Mouse (Mus musculus) midbrain, embryonic 12.5 days (tissue): ENCODE measurements around the gene Mettl23. TPM values are rescaled to one million over a fixed set of nuclear protein-coding genes. Genes with fewer than 3 reads are reported as not detected.
"Not testable (repeated sequence)": the region's sequence is repeated elsewhere in the genome, so short reads cannot be mapped to it uniquely, and the experiment has no call there.

ENCODE experiments used
- ATAC-seq: fragments of 200-750 bp; cut with Nextera tagmentation; 2 replicates; pipeline ENCODE4 v1.8.0; 2017; ENCODE audit warnings: low read depth, moderate TSS enrichment, moderate library complexity; ENCODE audit not compliant: low FRiP score
- H3K27ac ChIP-seq: fragments of 300-500 bp; sonication (generic); replicated peaks from 2 replicates; pipeline ENCODE4 v1.5.1; 2016; ENCODE audit warnings: mild to moderate bottlenecking
- H3K27me3 ChIP-seq: fragments of 300-500 bp; sonication (generic); 2 replicates; pipeline ENCODE4 v1.6.1; 2016; ENCODE audit warnings: mild to moderate bottlenecking
- H3K36me3 ChIP-seq: fragments of 300-500 bp; sonication (generic); 2 replicates; pipeline ENCODE4 v1.6.1; 2016
- H3K4me1 ChIP-seq: fragments of 300-500 bp; sonication (generic); 2 replicates; pipeline ENCODE4 v1.6.1; 2016
- H3K4me2 ChIP-seq: fragments of 300-500 bp; sonication (generic); replicated peaks from 2 replicates; pipeline ENCODE4 v1.6.1; 2016; ENCODE audit warnings: mild to moderate bottlenecking, moderate library complexity
- H3K4me3 ChIP-seq: fragments of 300-500 bp; sonication (generic); 2 replicates; pipeline ENCODE4 v1.5.1; 2016; ENCODE audit warnings: mild to moderate bottlenecking
- H3K9ac ChIP-seq: fragments of 300-500 bp; sonication (generic); replicated peaks from 2 replicates; pipeline ENCODE4 v1.6.1; 2016; ENCODE audit warnings: mild to moderate bottlenecking, moderate library complexity
- H3K9me3 ChIP-seq: fragments of 300-500 bp; sonication (generic); 2 replicates; pipeline ENCODE4 v1.6.1; 2016; ENCODE audit warnings: mild to moderate bottlenecking
- WGBS: fragments of 180-500 bp; shearing (Covaris S2); methylation state at CpG from one replicate; pipeline ENCODE4 v1.1.7; 2016; 5-methylcytosine and 5-hydroxymethylcytosine counted together
- polyA plus RNA-seq: library from polyadenylated mRNA; unstranded; fragments of >200 nt; fragmentation: Nextera tagmentation; extraction: Ambion mirVana; gene quantifications from 2 replicates; pipeline ENCODE4 v1.2.1, GENCODE M21; 2016

Gene Mettl23
- polyA plus RNA-seq, 1 experiment from 2014 or later = 72.3 TPM

- no peaks in the 10 kb centered on the region for H3K27me3 ChIP-seq
- H3K4me3 ChIP-seq = no peak overlapping the region
- no peak overlapping the region for H3K4me2 ChIP-seq
- no peaks in the 10 kb centered on the region for H3K9me3 ChIP-seq
- no peak overlapping the region for H3K27ac ChIP-seq
- no peaks in the 10 kb centered on the region for H3K36me3 ChIP-seq
- peaks cover 44% of the 10 kb centered on the region for H3K4me1 ChIP-seq
- no peak for ATAC-seq
- H3K9ac ChIP-seq = no peak overlapping the region
- WGBS = 52% methylated on average over 10 of the region's 10 CpGs
Measured at GRCm38 (mm10) chr11:116822215-116822614, 20.9 kb upstream of the Mettl23 start.

GRCm38 (mm10) chr11:116822626-116823025, 20.5 kb upstream of the Mettl23 start:
- 92% methylated on average over 10 of the region's 10 CpGs for WGBS
- H3K4me1 ChIP-seq = peaks cover 48% of the 10 kb centered on the region
- no peaks in the 10 kb centered on the region for H3K36me3 ChIP-seq
- no peaks in the 10 kb centered on the region for H3K9me3 ChIP-seq
- no peak overlapping the region for H3K4me3 ChIP-seq
- H3K9ac ChIP-seq = no peak overlapping the region
- H3K4me2 ChIP-seq = no peak overlapping the region
- H3K27me3 ChIP-seq = no peaks in the 10 kb centered on the region
- no peak overlapping the region for H3K27ac ChIP-seq
- ATAC-seq = no peak

GRCm38 (mm10) chr11:116823255-116823654, 19.8 kb upstream of the Mettl23 start:
- ATAC-seq = no peak
- 100% methylated on average over 2 of the region's 2 CpGs for WGBS
- H3K27ac ChIP-seq = no peak overlapping the region

GRCm38 (mm10) chr11:116823885-116824284, 19.2 kb upstream of the Mettl23 start:
- peaks cover 57% of the 10 kb centered on the region for H3K4me1 ChIP-seq
- 98% methylated on average over 10 of the region's 10 CpGs for WGBS
- not testable (repeated sequence) for H3K4me2 ChIP-seq, ATAC-seq, H3K27me3 ChIP-seq, H3K9ac ChIP-seq, H3K27ac ChIP-seq, H3K36me3 ChIP-seq, H3K9me3 ChIP-seq, H3K4me3 ChIP-seq

More at GRCm38 (mm10) chr11:116823255-116823654, 19.8 kb upstream of the Mettl23 start:
- H3K9ac ChIP-seq = no peak overlapping the region
- no peaks in the 10 kb centered on the region for H3K36me3 ChIP-seq
- H3K4me2 ChIP-seq = no peak overlapping the region
- H3K9me3 ChIP-seq = no peaks in the 10 kb centered on the region
- H3K4me1 ChIP-seq = peaks cover 54% of the 10 kb centered on the region
- H3K27me3 ChIP-seq = no peaks in the 10 kb centered on the region
- no peak overlapping the region for H3K4me3 ChIP-seq

GRCm38 (mm10) chr11:116825230-116825629, 17.8 kb upstream of the Mettl23 start:
- Histone ChIP-seq H3K9ac (no peak overlapping the region; the same call in 1 of the 2 replicates), H3K36me3 (no peaks in the 10 kb centered on the region), H3K27ac (peak overlapping the region; percentile 67), H3K4me2 (peak overlapping the region; percentile 85), H3K27me3 (no peaks in the 10 kb centered on the region), H3K9me3 (no peaks in the 10 kb centered on the region), H3K4me3 (0 out of 2 replicates have a peak overlapping the region, but pooled peaks have one; percentile 0), H3K4me1 (peaks cover 59% of the 10 kb centered on the region)
- 0 out of 2 replicates have a peak, but pooled peaks have one; percentile 19 for ATAC-seq
- WGBS = 26% methylated on average over 4 of the region's 5 CpGs

GRCm38 (mm10) chr11:116826550-116827504, 16.3 kb upstream of the Mettl23 start:
- Histone ChIP-seq H3K4me1 (peaks cover 47% of the 10 kb centered on the region), H3K4me3 (peak overlapping the region; percentile 75), H3K9me3 (no peaks in the 10 kb centered on the region), H3K4me2 (peak overlapping the region; percentile 85), H3K36me3 (0 out of 2 replicates have a peak, but pooled peaks cover 6% of the 10 kb centered on the region), H3K9ac (peak overlapping the region; percentile 84), H3K27ac (peak overlapping the region; percentile 67), H3K27me3 (no peaks in the 10 kb centered on the region)
- whole genome bisulfite sequencing = 18% methylated on average over 17 of the region's 17 CpGs
- ATAC-seq = no peak

GRCm38 (mm10) chr11:116827534-116828165, 15.4 kb upstream of the Mettl23 start, which contains the start of gene Mxra7:
TSS of gene Mxra7 (minus strand) at chr11:116828046.
- no peaks in the 10 kb centered on the region for H3K27me3 ChIP-seq
- WGBS = under 1% methylated on average over 64 of the region's 71 CpGs
- H3K4me2 ChIP-seq = peak within 1 kb of the TSS; percentile 85

GRCm38 (mm10) chr11:116832172-116832685, 10.8 kb upstream of the Mettl23 start:
- no peak overlapping the region for H3K4me3 ChIP-seq
- ATAC-seq = no peak
- H3K4me2 ChIP-seq = no peak overlapping the region
- WGBS = 28% methylated on average over 4 of the region's 4 CpGs
- no peak overlapping the region for H3K9ac ChIP-seq
- peak overlapping the region; percentile 52 for H3K27ac ChIP-seq
- no peaks in the 10 kb centered on the region for H3K27me3 ChIP-seq
- no peaks in the 10 kb centered on the region for H3K9me3 ChIP-seq
- peaks cover 27% of the 10 kb centered on the region for H3K4me1 ChIP-seq
- peaks cover 40% of the 10 kb centered on the region for H3K36me3 ChIP-seq

More at GRCm38 (mm10) chr11:116827534-116828165, 15.4 kb upstream of the Mettl23 start, which contains the start of gene Mxra7:
- Histone ChIP-seq H3K9me3 (no peaks in the 10 kb centered on the region), H3K27ac (peak within 1 kb of the TSS; percentile 67), H3K36me3 (0 out of 2 replicates have a peak, but pooled peaks cover 6% of the 10 kb centered on the region), H3K9ac (peak within 1 kb of the TSS; percentile 84), H3K4me1 (peaks cover 44% of the 10 kb centered on the region), H3K4me3 (peak within 1 kb of the TSS; percentile 75)
- ATAC-seq = peak; percentile 45

- ATAC-seq = no peak
- no peak overlapping the region for H3K9ac ChIP-seq
- H3K36me3 ChIP-seq = peaks cover 66% of the 10 kb centered on the region
- H3K4me1 ChIP-seq = peaks cover 18% of the 10 kb centered on the region
- H3K9me3 ChIP-seq = no peaks in the 10 kb centered on the region
- no peak overlapping the region for H3K4me2 ChIP-seq
- H3K27me3 ChIP-seq = no peaks in the 10 kb centered on the region
- WGBS = 98% methylated on average over 1 of the region's 1 CpGs
- no peak overlapping the region for H3K27ac ChIP-seq
- no peak overlapping the region for H3K4me3 ChIP-seq
Measured at GRCm38 (mm10) chr11:116834954-116835353, 8.1 kb upstream of the Mettl23 start.

GRCm38 (mm10) chr11:116836283-116836682, 6.8 kb upstream of the Mettl23 start:
- H3K9me3 ChIP-seq = no peaks in the 10 kb centered on the region
- H3K4me1 ChIP-seq = peaks cover 31% of the 10 kb centered on the region
- H3K4me2 ChIP-seq = no peak overlapping the region
- H3K27me3 ChIP-seq = no peaks in the 10 kb centered on the region
- 94% methylated on average over 4 of the region's 4 CpGs for WGBS
- peaks cover 76% of the 10 kb centered on the region for H3K36me3 ChIP-seq
- H3K4me3 ChIP-seq = no peak overlapping the region
- H3K9ac ChIP-seq = no peak overlapping the region
- no peak for ATAC-seq
- H3K27ac ChIP-seq = no peak overlapping the region

GRCm38 (mm10) chr11:116837441-116837840, 5.6 kb upstream of the Mettl23 start:
- ATAC-seq = no peak
- peaks cover 38% of the 10 kb centered on the region for H3K4me1 ChIP-seq
- 94% methylated on average over 10 of the region's 10 CpGs for WGBS

More at GRCm38 (mm10) chr11:116837441-116837840, 5.6 kb upstream of the Mettl23 start:
- H3K4me3 ChIP-seq = no peak overlapping the region
- no peak overlapping the region for H3K4me2 ChIP-seq
- H3K27me3 ChIP-seq = no peaks in the 10 kb centered on the region
- H3K9ac ChIP-seq = no peak overlapping the region
- H3K9me3 ChIP-seq = no peaks in the 10 kb centered on the region
- H3K36me3 ChIP-seq = peaks cover 73% of the 10 kb centered on the region
- H3K27ac ChIP-seq = no peak overlapping the region
